Mouse (Mus musculus) kidney, adult 9 months (tissue): ENCODE measurements around the gene H2-M10.2.

Source experiments
- DNase-seq: peaks from one replicate; pipeline ENCODE4 v3.0.0; 2022

Gene H2-M10.2

GRCm38 (mm10) chr17:36286390-36286789, at the start of gene H2-M10.2:
Gene H2-M10.2, minus strand, starts transcription at chr17:36286490.
- DNase-seq = no peak

DNA sequence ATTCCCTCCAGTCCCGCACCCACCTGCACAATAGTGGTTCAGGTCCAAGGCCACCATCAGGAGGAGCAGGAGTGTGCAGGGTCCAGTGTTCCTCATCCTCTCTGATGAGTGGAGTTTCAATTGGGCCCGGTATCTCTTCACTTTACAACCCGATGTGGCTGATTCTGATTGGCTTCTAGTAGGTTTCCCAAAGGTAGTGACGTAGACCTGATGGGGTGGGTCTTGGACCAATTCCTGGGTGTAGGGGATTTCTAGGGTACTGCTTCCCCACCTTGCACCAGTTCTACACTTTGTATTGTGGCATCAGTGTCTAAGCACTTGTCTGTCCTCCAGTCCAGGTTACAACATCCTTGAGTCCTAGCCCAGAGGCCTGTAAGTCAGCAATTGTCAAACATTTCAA, 39.8 kb upstream of the H2-M10.2 start, which contains the start of gene H2-M10.1:
Gene H2-M10.1 (minus strand): TSS at position 101 of the 400 bp plus-strand sequence.
- no peak for DNase-seq

GRCm38 (mm10) chr17:36315689-36316253, 29.5 kb upstream of the H2-M10.2 start:
- DNase-seq = no peak

DNA sequence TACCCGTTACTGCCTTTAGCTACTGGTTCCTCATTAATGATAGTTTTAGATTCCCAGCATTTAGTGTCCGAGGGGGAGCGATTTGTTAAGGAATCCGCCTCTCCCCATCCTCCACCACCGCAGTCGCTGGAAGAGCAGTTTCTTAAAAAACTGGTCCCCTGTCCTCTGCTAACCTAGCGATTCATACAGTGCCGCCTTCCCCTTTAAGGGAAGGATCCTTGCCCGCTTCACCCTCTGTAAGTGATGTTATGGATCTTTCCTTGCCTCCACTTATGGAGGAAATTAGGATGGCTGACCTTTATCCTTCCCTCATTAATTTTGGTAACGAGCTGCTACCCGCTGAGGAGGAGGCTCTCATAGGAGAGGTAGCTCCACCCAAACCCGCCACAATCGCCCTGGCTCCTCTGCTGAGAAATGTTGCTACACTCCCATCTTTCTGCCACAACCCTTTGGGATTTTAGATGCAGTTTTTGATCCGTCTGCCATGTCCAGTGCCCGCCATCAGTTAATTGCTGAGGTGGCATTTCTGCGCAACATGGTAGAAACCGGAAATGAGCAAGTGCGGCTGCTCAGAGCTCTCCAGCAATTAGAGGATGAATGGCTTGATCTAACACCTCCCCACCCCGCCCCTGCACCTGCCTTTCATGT, 28.9 kb upstream of the H2-M10.2 start:
- DNase-seq = peak; percentile 46

- DNase-seq = no peak
Measured at GRCm38 (mm10) chr17:36314511-36314910, 28.2 kb upstream of the H2-M10.2 start.

GRCm38 (mm10) chr17:36309293-36309692, 23.0 kb upstream of the H2-M10.2 start:
- DNase-seq = no peak

DNA sequence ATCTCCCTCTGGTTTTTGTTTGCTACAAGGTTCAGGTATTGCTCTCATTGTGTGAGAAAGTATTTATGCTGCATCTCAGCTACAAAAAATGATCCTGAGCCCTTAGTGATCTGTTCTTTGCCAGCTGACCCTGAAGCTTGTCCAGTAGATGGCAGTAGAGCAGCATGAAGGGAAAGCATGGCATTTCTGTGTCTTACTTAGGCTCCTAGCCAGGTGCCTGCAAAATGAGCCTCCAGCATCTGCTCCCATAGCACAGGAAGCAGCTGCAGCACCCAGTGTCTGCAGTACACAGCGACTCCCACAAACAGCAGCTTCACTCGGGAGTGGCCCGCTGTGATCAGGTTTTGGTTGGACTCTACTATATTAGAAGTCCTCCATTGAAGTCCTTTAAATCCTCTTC, 22.6 kb upstream of the H2-M10.2 start:
- DNase-seq = peak; percentile 87

DNA sequence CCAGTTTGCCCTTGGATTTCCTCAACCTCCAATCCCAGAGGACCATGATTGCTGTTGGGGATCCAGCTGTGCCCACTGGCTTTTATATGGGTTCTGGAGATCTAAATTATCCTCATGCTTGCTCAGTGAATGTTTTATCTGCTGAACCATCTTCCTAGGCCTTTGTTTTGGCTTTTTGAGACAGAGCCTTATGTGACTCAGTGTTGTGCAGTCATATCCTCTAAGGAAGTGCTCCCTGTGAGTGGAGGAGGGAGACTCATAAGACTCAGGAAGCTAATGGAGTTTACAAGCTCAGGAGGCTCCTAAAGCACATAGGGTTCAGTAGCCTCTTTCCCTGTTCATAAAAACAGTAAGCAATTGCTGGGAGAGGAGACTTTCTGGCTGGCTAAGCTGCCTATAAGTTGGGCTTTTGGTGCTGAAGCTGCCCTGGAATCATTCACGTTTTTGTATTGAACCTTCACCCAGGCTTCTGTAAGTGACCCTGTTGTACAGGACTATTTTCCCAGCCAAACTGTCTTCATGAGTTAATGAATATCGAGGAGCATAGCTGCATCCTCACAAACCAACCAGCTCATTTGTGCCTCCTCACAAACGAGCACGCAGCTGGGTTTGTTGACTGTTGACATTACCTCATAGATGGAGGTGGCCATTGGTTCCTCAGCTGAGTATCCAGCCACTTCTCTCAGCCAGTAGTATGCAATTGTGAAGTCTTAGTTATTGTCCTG, 4.6 kb downstream of the H2-M10.2 start:
- DNase-seq = peak; percentile 64

- DNase-seq = no peak
Measured at GRCm38 (mm10) chr17:36274776-36275175, 11.5 kb downstream of the H2-M10.2 start.

DNA sequence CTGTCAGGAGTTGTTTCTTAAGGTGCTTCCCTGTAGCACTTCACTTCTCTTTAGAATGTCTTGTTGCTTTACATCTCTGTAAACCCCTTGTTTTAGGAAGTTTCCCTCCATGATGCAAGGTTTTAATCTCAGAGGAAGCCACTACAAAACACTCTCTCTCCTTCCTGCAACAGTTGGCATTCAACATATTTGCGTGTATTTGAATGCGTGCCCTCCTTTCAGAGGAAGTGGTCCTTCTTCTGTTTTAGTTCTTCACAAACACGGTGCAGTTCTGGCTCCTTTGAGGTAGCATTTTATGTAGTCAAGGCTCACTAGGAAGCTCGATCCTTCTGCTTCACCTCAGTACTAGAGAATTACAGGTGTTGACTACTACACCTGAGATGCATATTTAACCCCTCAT, 12.5 kb downstream of the H2-M10.2 start:
- DNase-seq = no peak

GRCm38 (mm10) chr17:36272643-36273366, 13.5 kb downstream of the H2-M10.2 start:
- no peak for DNase-seq

DNA sequence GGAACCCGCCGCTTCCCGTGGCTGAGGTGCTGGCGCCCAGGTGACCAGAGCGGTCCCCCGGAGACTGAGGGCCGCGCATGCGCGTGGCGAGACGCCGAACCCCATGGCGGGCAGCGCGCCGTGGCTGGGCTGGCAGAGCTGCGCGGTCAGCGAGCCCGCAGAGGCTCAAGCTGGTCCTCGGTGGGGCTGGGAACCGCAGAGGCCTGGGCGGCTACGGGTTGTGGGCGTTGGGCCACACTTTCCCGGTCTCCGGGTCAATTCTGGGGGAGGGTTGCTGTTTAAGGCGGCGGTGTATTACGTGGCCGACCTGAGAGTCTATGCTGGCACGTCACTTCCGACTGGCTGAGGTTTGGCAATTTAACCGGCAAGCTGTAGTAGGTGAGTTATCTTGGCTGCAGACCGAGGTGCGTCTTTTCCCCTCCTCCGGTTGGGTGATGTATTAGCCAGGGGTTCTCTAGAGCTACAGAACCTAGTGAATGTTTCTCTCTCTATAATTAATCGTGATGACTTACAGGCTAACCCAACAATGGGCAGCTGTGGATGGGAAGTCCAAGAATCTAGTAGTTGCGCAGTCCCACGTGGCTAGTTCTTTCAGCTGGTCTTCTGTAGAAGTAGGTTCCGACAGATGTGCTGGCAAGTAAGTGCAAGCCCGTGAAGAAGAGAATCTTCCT, 14.6 kb downstream of the H2-M10.2 start, which contains the start of gene Trim39:
Gene Trim39 (minus strand): TSS at position 662 of the 671 bp plus-strand sequence.
- peak; percentile 92 for DNase-seq

DNA sequence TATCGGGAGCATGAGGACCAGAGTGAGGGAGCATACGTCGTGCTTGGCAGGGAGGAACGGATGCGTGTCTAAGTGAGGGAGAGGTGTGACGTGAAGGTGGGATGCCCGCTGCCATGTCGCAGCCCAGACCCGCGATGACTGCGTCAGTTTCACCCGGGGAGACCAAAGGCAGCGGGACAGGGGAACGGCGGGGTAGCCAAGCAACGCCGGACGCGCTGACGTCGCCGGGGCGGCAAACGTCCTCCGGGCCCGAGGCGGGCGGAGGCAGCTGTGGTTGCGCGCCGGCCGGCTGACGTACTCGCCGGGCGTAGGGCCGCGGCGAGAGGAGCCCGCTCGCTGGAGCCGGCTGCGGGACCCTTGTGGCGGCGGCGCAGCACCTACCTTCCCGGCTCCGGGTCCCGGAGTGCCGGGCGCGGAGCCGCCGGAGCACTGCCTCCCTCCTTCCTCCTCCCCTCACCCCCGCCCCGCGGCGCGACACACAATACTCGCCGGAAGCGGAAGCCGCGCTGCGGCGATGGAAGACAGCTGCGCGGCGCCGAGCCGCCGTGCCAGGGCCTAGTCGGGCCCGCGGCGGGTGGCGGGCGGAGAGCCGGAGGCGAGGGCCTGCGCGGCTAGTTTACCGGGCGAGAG, 15.2 kb downstream of the H2-M10.2 start:
- peak; percentile 89 for DNase-seq

DNA sequence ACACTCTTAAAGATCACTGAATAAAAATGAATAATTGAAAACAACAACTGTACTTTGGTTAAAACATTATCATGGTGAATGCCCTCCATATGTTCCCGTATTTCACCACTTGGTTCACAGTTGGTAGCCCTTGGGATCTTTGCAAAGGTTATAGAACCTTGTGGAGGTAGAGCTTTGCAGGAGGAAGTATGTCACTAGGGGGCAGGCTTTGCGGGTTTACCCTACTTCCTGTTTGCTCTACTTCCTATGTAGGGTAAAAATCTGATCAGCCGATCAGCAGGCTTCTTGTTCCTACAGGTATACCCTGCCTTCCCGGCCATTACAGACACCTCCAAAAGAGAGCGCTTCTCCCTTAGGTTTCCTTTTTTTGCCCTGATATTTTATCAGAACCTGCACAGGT, 20.5 kb downstream of the H2-M10.2 start:
- DNase-seq = no peak

DNA sequence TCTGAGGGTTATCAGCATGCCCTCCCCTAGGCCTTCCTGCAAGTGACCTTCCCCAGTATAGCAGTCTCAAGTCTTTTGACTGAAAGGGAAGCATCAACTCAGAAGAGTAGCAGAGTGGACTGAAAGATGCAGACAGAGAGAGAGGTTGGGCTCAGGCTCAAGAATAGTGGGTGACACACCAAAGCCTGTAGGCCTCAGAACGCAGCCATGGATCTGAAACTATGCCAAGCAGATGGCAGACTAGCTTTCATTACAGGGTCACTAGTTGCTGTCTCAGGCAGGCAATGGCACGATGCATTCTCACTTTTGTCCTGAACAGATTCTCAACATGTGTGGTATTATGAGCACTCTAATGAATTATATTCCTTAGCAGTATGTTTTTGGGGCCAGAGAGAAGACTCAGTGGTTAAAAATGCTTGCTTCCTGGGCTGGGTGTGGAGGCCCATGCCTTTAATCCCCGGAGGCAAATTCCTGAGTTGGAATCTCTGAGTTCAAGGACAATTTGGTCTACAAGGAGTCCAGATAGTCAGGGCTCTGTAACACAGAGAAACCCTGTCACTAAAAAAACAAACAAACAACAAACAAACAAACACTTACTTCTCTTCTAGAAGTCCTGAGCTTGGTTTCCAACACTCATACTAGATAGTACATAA, 21.9 kb downstream of the H2-M10.2 start:
- DNase-seq = no peak

GRCm38 (mm10) chr17:36261511-36262166, 24.7 kb downstream of the H2-M10.2 start:
- DNase-seq = no peak

DNA sequence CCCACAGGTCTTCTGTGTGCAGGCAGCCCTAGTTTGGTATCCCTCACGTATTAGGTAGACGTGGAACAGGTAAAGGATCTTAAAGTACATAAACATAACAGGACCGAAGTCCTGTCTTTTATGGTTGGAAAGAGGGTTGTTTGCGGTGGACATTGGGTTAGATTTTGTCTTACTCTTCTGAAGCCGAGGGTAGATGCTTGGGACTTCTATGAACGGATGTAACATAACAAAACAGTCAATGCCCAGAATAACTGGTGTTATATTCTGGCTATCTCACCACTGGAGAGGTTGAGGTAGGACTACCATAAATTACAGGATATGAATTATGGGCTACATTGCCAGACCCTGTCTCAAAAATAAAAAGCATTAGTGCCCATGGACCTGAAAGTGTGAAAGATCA, 28.3 kb downstream of the H2-M10.2 start, which contains the start of gene Rpp21:
Gene Rpp21 (minus strand): TSS at position 101 of the 400 bp plus-strand sequence.
- no peak for DNase-seq

DNA sequence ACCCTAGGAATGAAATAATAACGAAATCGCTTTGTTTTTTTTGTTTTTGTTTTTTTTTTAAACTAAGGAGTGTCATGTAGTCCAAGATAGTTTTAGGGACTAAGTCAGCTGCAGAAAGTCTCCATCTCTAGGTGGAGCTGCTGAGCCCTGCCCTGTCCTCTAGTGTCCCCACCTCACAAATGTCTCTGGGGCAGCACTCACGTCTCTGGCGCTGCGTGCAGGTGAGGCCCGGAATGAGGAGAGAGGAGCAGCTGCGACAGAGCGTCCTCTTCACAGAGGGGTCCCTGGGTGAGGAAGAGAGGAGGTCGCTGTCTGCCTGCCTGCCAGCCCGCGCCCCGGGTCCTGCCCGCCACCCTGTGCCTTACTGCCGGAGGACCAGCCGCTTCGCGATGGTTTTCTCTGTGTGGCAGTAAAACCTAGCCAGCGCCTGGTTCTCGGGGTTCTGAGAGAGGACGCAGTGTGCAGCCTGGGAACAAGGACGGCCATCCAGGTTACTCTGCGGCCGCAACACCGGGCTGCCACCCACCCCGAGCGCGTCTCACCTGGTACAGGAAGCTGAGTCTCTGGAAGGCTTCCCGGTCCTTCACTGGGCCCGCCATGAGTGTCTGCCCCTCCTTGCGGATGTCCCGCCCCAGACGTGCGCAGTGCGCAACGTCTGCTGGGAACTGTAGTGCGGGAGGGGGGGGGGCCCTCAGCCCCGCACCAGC, 28.9 kb downstream of the H2-M10.2 start:
- DNase-seq = peak; percentile 85

DNA sequence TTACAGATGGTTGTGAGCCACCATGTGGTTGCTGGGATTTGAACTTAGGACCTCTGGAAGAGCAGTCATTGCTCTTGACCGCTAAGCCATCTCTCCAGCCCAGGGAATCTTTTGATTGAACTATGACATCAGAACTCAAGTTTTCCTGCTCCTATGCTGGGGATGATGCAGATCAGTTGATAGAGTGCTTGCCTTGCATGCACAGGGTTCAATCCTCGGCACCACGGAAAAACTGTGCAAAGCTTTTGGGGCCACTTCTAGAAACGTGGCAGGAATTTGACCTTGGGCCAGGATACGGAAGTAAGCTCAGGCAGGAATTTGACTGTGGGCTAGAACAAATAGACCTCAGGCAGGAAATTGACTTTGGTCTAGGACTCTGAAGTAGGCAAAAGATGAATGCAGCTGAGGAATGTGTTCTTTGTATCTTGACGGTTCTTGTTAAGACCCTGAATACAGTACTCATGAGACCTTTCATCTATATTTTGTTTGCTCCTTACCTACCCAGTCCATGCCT, 33.1 kb downstream of the H2-M10.2 start:
- peak; percentile 44 for DNase-seq

DNA sequence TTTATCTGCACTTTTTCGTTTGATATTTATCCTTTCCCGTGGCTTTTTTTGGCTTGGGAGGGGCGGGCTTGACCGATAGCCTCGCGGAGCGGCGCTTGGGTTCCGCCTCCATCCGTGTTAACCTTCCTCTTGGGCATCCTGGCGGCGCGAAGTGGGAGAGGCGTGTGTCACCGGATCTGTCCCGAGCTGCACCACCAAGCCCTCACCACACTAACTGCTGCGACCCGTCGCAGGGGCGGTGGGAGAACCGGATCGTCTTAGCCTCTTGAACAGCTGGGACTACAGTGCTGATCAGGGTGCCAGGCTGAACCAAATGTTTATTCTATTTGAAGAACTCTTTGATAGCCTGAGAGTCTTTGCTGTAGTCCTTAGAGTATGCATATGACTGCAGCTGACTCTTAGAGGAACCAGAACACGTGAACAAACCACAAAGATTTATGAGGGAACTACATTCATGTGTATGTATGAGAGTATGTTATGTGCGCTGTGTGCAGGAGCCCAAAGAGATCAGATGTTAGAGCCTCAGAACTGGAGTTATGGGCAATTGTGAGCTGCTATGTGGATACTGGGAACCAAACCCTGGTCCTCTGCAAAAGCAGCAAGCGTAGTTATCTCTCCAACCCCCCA, 33.9 kb downstream of the H2-M10.2 start:
- no peak for DNase-seq
